9 mouse cellular contexts compared by ENCODE assay signal in the genomic region with DNA sequence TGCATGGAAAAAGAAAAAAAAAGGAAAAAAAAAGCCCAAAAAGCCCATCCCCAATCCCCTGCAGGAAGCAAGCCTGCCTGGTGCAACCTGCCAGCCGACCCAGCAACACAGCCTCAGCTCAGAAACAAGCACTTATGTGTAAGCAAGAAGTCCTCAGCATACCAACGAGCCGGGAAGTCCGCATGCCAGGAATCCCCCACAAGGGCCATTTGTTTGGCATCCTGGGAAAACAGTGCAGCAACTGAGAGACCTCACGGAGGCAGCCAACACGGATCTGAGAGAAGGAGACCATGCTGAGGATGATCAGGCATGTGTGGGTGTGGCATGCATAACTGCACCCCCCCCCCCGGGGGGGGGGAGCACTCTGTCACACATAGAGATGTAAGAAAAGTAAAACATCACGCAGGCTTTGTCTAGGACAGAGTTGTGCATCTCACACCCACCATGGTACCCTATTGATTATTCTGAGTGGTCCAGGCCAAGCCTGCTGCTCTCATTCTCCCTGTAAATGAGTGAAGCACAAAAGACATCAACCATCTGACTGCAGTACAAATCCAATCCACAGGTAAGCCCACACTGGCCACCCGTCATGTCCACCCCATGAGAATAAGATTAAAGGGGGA. TPM values are rescaled to one million over a fixed set of nuclear protein-coding genes. Genes with fewer than 3 reads are reported as not detected.
DNase-seq lines count a peak whose midpoint lies in the region; ATAC-seq lines count a peak whose summit lies in the region.
"Had no signal": no experiment of that assay in that cellular context is flagged by ENCODE, and none has a peak within 500 bp of the region (broad histone marks: within the 10 kb centered on the region; RNA-seq: fewer than 3 reads in every experiment).

No protein-coding gene starts in this region.

- no peaks in the 10 kb centered on the region for H3K9me3 ChIP-seq in forebrain, embryonic 12.5 days
- no peaks in the 10 kb centered on the region for H3K9me3 ChIP-seq in forebrain, embryonic 11.5 days (ENCODE audit: control insufficient read depth, low read length)
- H3K9me3 ChIP-seq in lung, embryonic 16.5 days (ENCODE audit: control insufficient read depth, low read length): no peaks in the 10 kb centered on the region

- 41% methylated on average over 9 of the region's 9 CpGs for WGBS in forebrain, embryonic 12.5 days
- WGBS in forebrain, embryonic 11.5 days: 53% methylated on average over 9 of the region's 9 CpGs
- WGBS in lung, embryonic 16.5 days: 22% methylated on average over 9 of the region's 9 CpGs

- H3K27me3 ChIP-seq in forebrain, embryonic 12.5 days: no peaks in the 10 kb centered on the region
- H3K27me3 ChIP-seq in forebrain, embryonic 11.5 days (ENCODE audit: control insufficient read depth, insufficient read depth, low read length): no peaks in the 10 kb centered on the region
- no peaks in the 10 kb centered on the region for H3K27me3 ChIP-seq in lung, embryonic 16.5 days (ENCODE audit: control insufficient read depth, insufficient read depth, low read depth, low read length)

- H3K4me1 ChIP-seq in forebrain, embryonic 12.5 days: peaks cover 26% of the 10 kb centered on the region
- 0 out of 2 replicates have a peak, but pooled peaks cover 2% of the 10 kb centered on the region for H3K4me1 ChIP-seq in forebrain, embryonic 11.5 days (replicated peaks; ENCODE audit: control insufficient read depth, insufficient read depth, low read length)
- H3K4me1 ChIP-seq in lung, embryonic 16.5 days (replicated peaks; ENCODE audit: control insufficient read depth, insufficient read depth, low read length): peaks cover 10% of the 10 kb centered on the region

- DNase-seq in forebrain, embryonic 11.5 days (ENCODE audit: low spot score): no peak
- DNase-seq in layer of hippocampus, adult 8-10 months (ENCODE audit: low spot score in 2 of 2): peak; percentile 59 to 80
- peak; percentile 31 for DNase-seq in right cerebral cortex, postnatal 25 days
- DNase-seq in retina, embryonic 14.5 days (ENCODE audit: low spot score): no peak
- no peak for DNase-seq in spleen, adult 18-20 months
- no peak for DNase-seq in thymus, postnatal 25 days
- DNase-seq: B cell, adult 2 months had no signal

- H3K27ac ChIP-seq in forebrain, embryonic 12.5 days: no peak overlapping the region
- H3K27ac ChIP-seq in forebrain, embryonic 11.5 days (ENCODE audit: low read depth, low read length): no peak overlapping the region
- no peak overlapping the region for H3K27ac ChIP-seq in lung, embryonic 16.5 days (ENCODE audit: low read length)

- no peaks in the 10 kb centered on the region for H3K36me3 ChIP-seq in forebrain, embryonic 12.5 days (replicated peaks)
- no peaks in the 10 kb centered on the region for H3K36me3 ChIP-seq in forebrain, embryonic 11.5 days (ENCODE audit: control insufficient read depth, insufficient read depth, low read length)
- H3K36me3 ChIP-seq in lung, embryonic 16.5 days (ENCODE audit: control insufficient read depth, insufficient read depth, low read length): no peaks in the 10 kb centered on the region

- peak; percentile 58; the same call in 1 of the 2 replicates for ATAC-seq in forebrain, embryonic 12.5 days (ENCODE audit: low FRiP score)
- ATAC-seq in forebrain, embryonic 11.5 days (replicated peaks; ENCODE audit: low FRiP score): no peak; the same call in 1 of the 2 replicates
- peak; percentile 79 for ATAC-seq in lung, embryonic 16.5 days (ENCODE audit: low read depth)

- no peak overlapping the region for H3K4me2 ChIP-seq in forebrain, embryonic 12.5 days
- no peak overlapping the region for H3K4me2 ChIP-seq in forebrain, embryonic 11.5 days (ENCODE audit: low read depth, low read length, severe bottlenecking)
- H3K4me2 ChIP-seq in lung, embryonic 16.5 days (ENCODE audit: low read depth, low read length): no peak overlapping the region

- no peak overlapping the region for H3K9ac ChIP-seq in forebrain, embryonic 12.5 days
- H3K9ac ChIP-seq in forebrain, embryonic 11.5 days (ENCODE audit: low read length): no peak overlapping the region
- H3K9ac ChIP-seq in lung, embryonic 16.5 days (ENCODE audit: low read length): no peak overlapping the region

- no peak overlapping the region for H3K4me3 ChIP-seq in forebrain, embryonic 12.5 days (replicated peaks)
- H3K4me3 ChIP-seq in forebrain, embryonic 11.5 days (ENCODE audit: low read depth, low read length): no peak overlapping the region
- H3K4me3 ChIP-seq in lung, embryonic 16.5 days (ENCODE audit: low read length): no peak overlapping the region

RNA-seq across cellular contexts. Expression of gene Ptprt, which starts 24.4 kb away (rescaled TPM):
- polyA plus RNA-seq in forebrain, embryonic 12.5 days (2016; fragmentation: Nextera tagmentation; extraction: Ambion mirVana): 1.2 and 1.9 TPM in 2 replicates
- 1.2 and 1.8 TPM in 2 replicates for polyA plus RNA-seq in forebrain, embryonic 11.5 days (2014; fragmentation: Nextera tagmentation; extraction: Ambion mirVana)
- 10 to 100 TPM; 50.9 to 64.2 (median 56.6) TPM for total RNA-seq in layer of hippocampus, adult 8-10 months (2022)
- polyA plus RNA-seq in lung, embryonic 16.5 days (2015; fragmentation: Nextera tagmentation; extraction: Ambion mirVana): 0.60 and 0.62 TPM in 2 replicates

Comparison
In these comparisons a context has a peak if more than half of its experiments do, and no peak if none do; other contexts are left out.
1. DNase-seq: peak in layer of hippocampus, adult 8-10 months (2 of 2) and right cerebral cortex, postnatal 25 days (single experiment); none in forebrain, embryonic 11.5 days (single experiment), retina, embryonic 14.5 days (single experiment), spleen, adult 18-20 months (0 of 2) and thymus, postnatal 25 days (single experiment).